Mouse (Mus musculus) adrenal gland, postnatal 4 days (tissue): ENCODE results near the gene Hpcal4. TPM values are rescaled to one million over a fixed set of nuclear protein-coding genes. Genes with fewer than 3 reads are reported as not detected.

Experiments
- DNase-seq, 2 experiments: peaks; one replicate each; pipeline ENCODE4 v3.0.0; 2021 to 2022; ENCODE audit warnings: low spot score in 2 of 2, mixed read lengths in 2 of 2
- total RNA-seq, 2 experiments: library from RNA; stranded (reverse); gene quantifications; 2 replicates each; pipeline ENCODE4 v1.2.3; 2021

The Hpcal4 gene
- total RNA-seq, 2 experiments from 2014 or later = 3.1 to 5.5 TPM

DNA sequence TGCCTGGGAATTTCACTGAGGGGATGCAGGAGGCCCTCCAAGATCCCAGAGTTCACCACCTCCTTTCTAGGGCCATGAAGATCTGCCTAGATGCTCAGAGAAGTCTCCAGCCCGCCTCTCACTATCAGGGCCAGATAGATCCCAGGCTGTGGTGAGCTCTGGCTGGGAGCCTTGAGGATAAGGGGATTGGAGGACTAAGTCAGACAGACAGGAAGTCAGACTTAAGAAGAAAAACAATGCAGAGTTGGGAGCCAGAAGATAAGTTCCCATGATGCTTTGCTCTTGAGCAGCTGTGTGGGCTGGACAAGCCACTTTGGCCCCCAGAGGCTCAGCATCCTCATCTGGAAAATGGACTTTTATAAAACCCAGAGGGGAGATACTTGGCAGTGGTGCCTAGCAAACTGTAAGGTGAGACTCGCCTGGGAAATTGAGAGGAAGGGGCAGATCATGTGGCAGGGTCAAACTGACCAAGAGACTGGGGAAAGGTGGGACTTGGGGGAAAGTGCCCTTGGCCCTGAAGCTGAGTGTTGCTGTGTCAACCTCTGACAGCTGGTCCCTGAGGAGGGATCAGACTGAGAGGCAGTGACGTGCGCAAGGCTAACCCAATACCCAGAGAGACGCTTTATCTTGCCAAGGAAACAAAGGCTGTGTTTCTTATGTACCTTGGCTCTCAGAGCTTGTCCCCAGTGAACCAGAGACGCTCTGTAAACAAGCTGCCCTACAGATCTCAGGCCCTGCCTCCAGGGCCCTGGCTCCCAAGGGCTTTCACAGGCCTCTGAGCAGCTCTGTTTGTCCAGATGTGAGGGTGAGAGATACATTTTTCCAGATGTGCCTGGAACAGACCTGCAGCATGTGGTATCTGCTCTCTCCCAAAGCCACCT is 54.6 kb downstream of the Hpcal4 start:
- DNase-seq = no peak

DNA sequence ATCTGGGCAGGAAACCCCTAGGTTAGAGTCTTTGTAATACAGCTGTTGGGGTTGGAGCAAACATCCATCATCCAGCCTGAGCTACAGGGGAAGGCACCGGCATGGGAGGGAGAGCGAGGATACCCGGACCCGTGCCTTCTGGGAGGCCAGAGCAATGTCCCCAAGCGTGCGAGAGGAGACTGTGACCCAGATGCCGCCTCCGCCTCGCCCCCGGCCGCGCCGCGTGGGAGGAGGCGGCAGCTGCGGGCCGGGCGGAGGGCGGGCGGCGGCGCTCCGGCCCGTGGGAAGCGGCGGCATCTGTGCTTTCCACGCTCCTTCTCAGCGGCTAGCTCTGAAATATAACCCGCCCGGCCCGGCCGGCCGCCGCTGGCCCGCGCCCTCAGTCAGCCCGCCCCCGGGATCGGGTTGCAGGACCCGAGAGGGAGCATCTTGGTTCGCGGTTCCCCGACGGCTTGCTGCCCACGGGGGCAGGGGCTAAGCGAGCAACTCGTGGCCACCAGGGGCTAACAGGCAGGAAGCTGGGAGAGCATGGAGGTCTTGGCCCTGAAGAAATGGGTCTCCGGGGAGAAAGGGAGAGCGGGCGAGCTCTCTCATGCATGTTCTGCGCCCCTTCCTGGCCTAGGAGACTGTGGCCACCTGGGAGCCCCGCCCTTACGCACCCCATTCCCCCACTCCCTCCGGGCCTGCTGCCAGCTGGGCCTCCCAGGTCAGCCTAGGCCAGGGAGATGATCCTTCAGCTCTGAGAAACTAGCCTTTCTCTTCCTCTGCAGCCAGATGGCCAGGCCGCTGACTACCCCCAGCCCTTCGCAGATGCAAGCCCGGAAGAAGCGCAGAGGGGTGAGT is 56.6 kb downstream of the Hpcal4 start:
- DNase-seq = peak in 1 of 2 experiments; percentile 13

Other genes with a start within 250 kb of the Hpcal4 start
- gene Mfsd2a, start 222.0 kb upstream of the Hpcal4 start, total RNA-seq = under 1 TPM; 0.59 to 0.90 TPM
- 1 to 10 TPM; 2.8 to 2.9 TPM for gene Mycl, start 187.6 kb upstream of the Hpcal4 start, total RNA-seq
- gene Trit1, start 166.6 kb upstream of the Hpcal4 start, total RNA-seq = 10 to 100 TPM; 19.1 to 19.7 TPM
- under 1 TPM in 1 of 2 experiments, not detected in 1; 0.20 TPM for gene Bmp8b, start 78.1 kb upstream of the Hpcal4 start, total RNA-seq
- gene Oxct2b, start 67.0 kb upstream of the Hpcal4 start, total RNA-seq = not detected
- gene Ppie, start 43.3 kb upstream of the Hpcal4 start, total RNA-seq = 10 to 100 TPM; 57.1 to 57.8 TPM
- gene Nt5c1a, start 18.3 kb downstream of the Hpcal4 start, total RNA-seq = 10 to 100 TPM; 15.3 to 15.7 TPM
- gene Heyl, start 50.3 kb downstream of the Hpcal4 start, total RNA-seq = 10 to 100 TPM; 12.4 to 17.6 TPM
- 100 to 1,000 TPM; 104 to 119 TPM for gene Pabpc4, start 79.1 kb downstream of the Hpcal4 start, total RNA-seq
- gene Oxct2a, start 140.4 kb downstream of the Hpcal4 start, total RNA-seq = not detected
- not detected for gene Bmp8a, start 160.0 kb downstream of the Hpcal4 start, total RNA-seq